Mouse (Mus musculus): Measurements from ENCODE around the gene Nars2.
"Not testable (repeated sequence)": the region's sequence is repeated elsewhere in the genome, so short reads cannot be mapped to it uniquely, and the experiment has no call there.

Gene Nars2

GRCm38 (mm10) chr7:96951281-96952051 is at the start of gene Nars2:
TSS of gene Nars2 (plus strand) at chr7:96951505.
- DNase-seq (ENCODE audit: extremely low read depth, low read depth, low spot score) = peak; percentile 62

GRCm38 (mm10) chr7:96902183-96902582 is 49.1 kb upstream of the Nars2 start:
- no peak for DNase-seq (ENCODE audit: extremely low read depth, low read depth, low spot score)

GRCm38 (mm10) chr7:96903088-96903985 is 48.0 kb upstream of the Nars2 start:
- DNase-seq (ENCODE audit: extremely low read depth, low read depth, low spot score) = no peak

GRCm38 (mm10) chr7:96904442-96904841 is 46.9 kb upstream of the Nars2 start:
- no peak for DNase-seq (ENCODE audit: extremely low read depth, low read depth, low spot score)

GRCm38 (mm10) chr7:96904936-96905335 is 46.4 kb upstream of the Nars2 start:
- DNase-seq (ENCODE audit: extremely low read depth, low read depth, low spot score) = no peak

- DNase-seq (ENCODE audit: extremely low read depth, low read depth, low spot score) = no peak
Observed at GRCm38 (mm10) chr7:96905422-96905821, 45.9 kb upstream of the Nars2 start.

- no peak for DNase-seq (ENCODE audit: extremely low read depth, low read depth, low spot score)
Observed at GRCm38 (mm10) chr7:96906216-96906615, 45.1 kb upstream of the Nars2 start.

GRCm38 (mm10) chr7:96907971-96908680 is 43.2 kb upstream of the Nars2 start:
- no peak for DNase-seq (ENCODE audit: extremely low read depth, low read depth, low spot score)

GRCm38 (mm10) chr7:96909856-96910255 is 41.4 kb upstream of the Nars2 start:
- DNase-seq (ENCODE audit: extremely low read depth, low read depth, low spot score) = no peak

GRCm38 (mm10) chr7:96910310-96910960 is 40.9 kb upstream of the Nars2 start:
- DNase-seq (ENCODE audit: extremely low read depth, low read depth, low spot score) = no peak

- DNase-seq (ENCODE audit: extremely low read depth, low read depth, low spot score) = no peak
Observed at GRCm38 (mm10) chr7:96914031-96914430, 37.3 kb upstream of the Nars2 start.

- DNase-seq (ENCODE audit: extremely low read depth, low read depth, low spot score) = no peak
Observed at GRCm38 (mm10) chr7:96915452-96916105, 35.7 kb upstream of the Nars2 start.

GRCm38 (mm10) chr7:96920447-96921095 is 30.7 kb upstream of the Nars2 start:
- no peak for DNase-seq (ENCODE audit: extremely low read depth, low read depth, low spot score)

GRCm38 (mm10) chr7:96922927-96923326 is 28.4 kb upstream of the Nars2 start:
- no peak for DNase-seq (ENCODE audit: extremely low read depth, low read depth, low spot score)

- DNase-seq (ENCODE audit: extremely low read depth, low read depth, low spot score) = no peak
Observed at GRCm38 (mm10) chr7:96943715-96944377, 7.5 kb upstream of the Nars2 start.

- DNase-seq (ENCODE audit: extremely low read depth, low read depth, low spot score) = not testable (repeated sequence)
Observed at GRCm38 (mm10) chr7:96946501-96946900, 4.8 kb upstream of the Nars2 start.

GRCm38 (mm10) chr7:96952094-96952493 is 789 bp downstream of the Nars2 start:
- DNase-seq (ENCODE audit: extremely low read depth, low read depth, low spot score) = no peak

GRCm38 (mm10) chr7:96959168-96959567 is 7.9 kb downstream of the Nars2 start:
- no peak for DNase-seq (ENCODE audit: extremely low read depth, low read depth, low spot score)

GRCm38 (mm10) chr7:96967188-96967587 is 15.9 kb downstream of the Nars2 start:
- no peak for DNase-seq (ENCODE audit: extremely low read depth, low read depth, low spot score)
